Mouse (Mus musculus) neural tube, embryonic 11.5 days (tissue): Measurements from ENCODE around the gene Gm20388. TPM values are rescaled to one million over a fixed set of nuclear protein-coding genes. Genes with fewer than 3 reads are reported as not detected.

ENCODE experiments used
- ATAC-seq: fragments of 200-750 bp; cut with Nextera tagmentation; 2 replicates; pipeline ENCODE4 v1.8.0; 2017; ENCODE audit warnings: moderate number of reproducible peaks, mild to moderate bottlenecking, moderate TSS enrichment, moderate library complexity; ENCODE audit not compliant: insufficient read depth, low FRiP score, low TSS enrichment
- DNase-seq: peaks from one replicate; pipeline ENCODE4 v3.0.0-alpha.2; 2015; ENCODE audit warnings: low spot score
- H3K27ac ChIP-seq: fragments of 300-500 bp; sonication (generic); 2 replicates; pipeline ENCODE4 v1.5.1; 2014; ENCODE audit warnings: low read depth, mild to moderate bottlenecking, low read length
- H3K27me3 ChIP-seq: fragments of 300-500 bp; sonication (generic); 2 replicates; pipeline ENCODE4 v1.6.1; 2014; ENCODE audit warnings: mild to moderate bottlenecking, low read length, mixed read lengths; ENCODE audit not compliant: control insufficient read depth, insufficient read depth
- H3K36me3 ChIP-seq: fragments of 300-500 bp; sonication (generic); 2 replicates; pipeline ENCODE4 v1.6.1; 2014; ENCODE audit warnings: mild to moderate bottlenecking, low read length, moderate library complexity, mixed read lengths; ENCODE audit not compliant: control insufficient read depth, insufficient read depth
- H3K4me1 ChIP-seq: fragments of 300-500 bp; sonication (generic); 2 replicates; pipeline ENCODE4 v1.6.1; 2014; ENCODE audit warnings: low read length, mixed read lengths; ENCODE audit not compliant: control insufficient read depth, insufficient read depth
- H3K4me2 ChIP-seq: fragments of 300-500 bp; sonication (generic); 2 replicates; pipeline ENCODE4 v1.6.1; 2014; ENCODE audit warnings: low read depth, mild to moderate bottlenecking, moderate library complexity
- H3K4me3 ChIP-seq: fragments of 300-500 bp; sonication (generic); 2 replicates; pipeline ENCODE4 v1.5.1; 2014; ENCODE audit warnings: low read depth, low read length
- H3K9ac ChIP-seq: fragments of 300-500 bp; sonication (generic); 2 replicates; pipeline ENCODE4 v1.6.1; 2014; ENCODE audit warnings: mild to moderate bottlenecking, low read length
- H3K9me3 ChIP-seq: fragments of 300-500 bp; sonication (generic); 2 replicates; pipeline ENCODE4 v1.6.1; 2016; ENCODE audit warnings: low read length; ENCODE audit not compliant: control insufficient read depth
- WGBS: fragments of 180-500 bp; shearing (Covaris S2); extraction: QIAGEN DNeasy Blood & Tissue Kit; methylation state at CpG from one replicate; pipeline ENCODE4 v1.1.7; 2014; 5-methylcytosine and 5-hydroxymethylcytosine counted together
- polyA plus RNA-seq: library from polyadenylated mRNA; unstranded; fragments of >200 nt; fragmentation: Nextera tagmentation; extraction: Ambion mirVana; gene quantifications from 2 replicates; pipeline ENCODE4 v1.2.1, GENCODE M21; 2014

Gene Gm20388
- polyA plus RNA-seq, 1 experiment from 2014 or later, result not detected

- H3K4me1 ChIP-seq, result no peaks in the 10 kb centered on the region
- no peak overlapping the region for H3K9ac ChIP-seq
- DNase-seq (no peak), ATAC-seq (no peak)
- H3K27me3 ChIP-seq, result no peaks in the 10 kb centered on the region
- WGBS, result 65% methylated on average over 15 of the region's 15 CpGs
- no peaks in the 10 kb centered on the region for H3K36me3 ChIP-seq
- no peak overlapping the region for H3K4me2 ChIP-seq
- no peak overlapping the region for H3K27ac ChIP-seq
- no peak overlapping the region for H3K4me3 ChIP-seq
- no peaks in the 10 kb centered on the region for H3K9me3 ChIP-seq
These were observed 2136.7 kb downstream of the Gm20388 start for GRCm38 (mm10) chr8:122047206-122047870.

GRCm38 (mm10) chr8:122049266-122049665, 2138.6 kb downstream of the Gm20388 start:
- no peaks in the 10 kb centered on the region for H3K27me3 ChIP-seq
- DNase-seq, result no peak
- H3K4me3 ChIP-seq, result no peak overlapping the region
- H3K9ac ChIP-seq, result no peak overlapping the region
- H3K4me1 ChIP-seq, result no peaks in the 10 kb centered on the region
- no peak overlapping the region for H3K27ac ChIP-seq
- H3K4me2 ChIP-seq, result no peak overlapping the region
- no peaks in the 10 kb centered on the region for H3K36me3 ChIP-seq
- ATAC-seq, result no peak
- no peaks in the 10 kb centered on the region for H3K9me3 ChIP-seq
- 89% methylated on average over 4 of the region's 4 CpGs for WGBS

DNA sequence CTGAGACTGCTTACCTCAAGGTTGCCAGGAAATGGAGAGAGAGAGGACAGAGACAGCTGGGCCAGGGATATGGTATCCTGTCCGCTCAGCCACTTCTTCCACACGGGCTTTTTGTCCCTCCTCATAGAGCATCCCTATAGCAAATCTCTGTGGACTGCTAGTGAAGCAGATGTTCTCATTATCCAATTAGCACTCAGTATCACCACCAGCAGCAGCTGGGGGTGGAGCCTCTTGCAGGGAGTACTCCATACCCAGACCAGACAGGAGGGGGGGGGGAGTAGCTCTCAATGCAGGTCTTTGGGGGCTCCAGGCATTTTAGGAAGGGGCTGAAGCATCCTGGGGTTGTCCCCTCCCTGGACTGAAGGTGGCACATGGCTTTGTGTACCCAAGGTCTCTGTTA, 2139.3 kb downstream of the Gm20388 start:
- Histone ChIP-seq H3K4me1 (no peaks in the 10 kb centered on the region), H3K4me3 (no peak overlapping the region), H3K4me2 (no peak overlapping the region), H3K9me3 (no peaks in the 10 kb centered on the region), H3K9ac (no peak overlapping the region), H3K27ac (no peak overlapping the region), H3K27me3 (no peaks in the 10 kb centered on the region), H3K36me3 (no peaks in the 10 kb centered on the region)
- DNase-seq, result no peak
- WGBS, result 58% methylated on average over 2 of the region's 2 CpGs
- no peak for ATAC-seq

DNA sequence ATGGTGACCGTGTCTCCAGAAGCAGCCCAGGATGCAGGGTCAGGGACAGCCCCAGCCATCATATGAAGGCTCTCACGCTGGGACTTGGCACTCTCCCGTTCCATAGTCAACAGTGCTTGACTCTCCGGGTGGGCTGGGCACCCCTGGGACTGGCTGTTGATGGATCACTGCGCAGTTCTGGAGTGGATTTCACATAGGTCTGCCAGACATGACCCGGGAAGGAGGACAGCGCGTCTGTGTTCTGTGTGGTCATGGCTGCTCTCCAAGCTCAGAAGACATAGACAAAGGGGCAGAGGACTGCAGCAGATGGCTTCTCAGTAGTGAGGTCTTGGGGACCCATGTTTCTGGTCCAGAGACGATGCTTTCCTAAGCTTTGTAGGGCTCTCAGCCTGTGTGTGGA, 2140.0 kb downstream of the Gm20388 start:
- Histone ChIP-seq H3K4me2 (no peak overlapping the region), H3K27ac (no peak overlapping the region), H3K9ac (no peak overlapping the region), H3K4me1 (no peaks in the 10 kb centered on the region), H3K27me3 (no peaks in the 10 kb centered on the region), H3K4me3 (no peak overlapping the region), H3K9me3 (no peaks in the 10 kb centered on the region), H3K36me3 (no peaks in the 10 kb centered on the region)
- WGBS, result 94% methylated on average over 9 of the region's 9 CpGs
- ATAC-seq (no peak), DNase-seq (no peak)

- no peaks in the 10 kb centered on the region for H3K27me3 ChIP-seq
- no peak overlapping the region for H3K27ac ChIP-seq
- H3K4me2 ChIP-seq, result no peak overlapping the region
- H3K9me3 ChIP-seq, result no peaks in the 10 kb centered on the region
- H3K36me3 ChIP-seq, result no peaks in the 10 kb centered on the region
- 42% methylated on average over 10 of the region's 10 CpGs for WGBS
- no peaks in the 10 kb centered on the region for H3K4me1 ChIP-seq
- ATAC-seq (no peak), DNase-seq (peak; percentile 53)
- no peak overlapping the region for H3K4me3 ChIP-seq
- H3K9ac ChIP-seq, result no peak overlapping the region
These were observed 2144.7 kb downstream of the Gm20388 start for GRCm38 (mm10) chr8:122055321-122055720.

DNA sequence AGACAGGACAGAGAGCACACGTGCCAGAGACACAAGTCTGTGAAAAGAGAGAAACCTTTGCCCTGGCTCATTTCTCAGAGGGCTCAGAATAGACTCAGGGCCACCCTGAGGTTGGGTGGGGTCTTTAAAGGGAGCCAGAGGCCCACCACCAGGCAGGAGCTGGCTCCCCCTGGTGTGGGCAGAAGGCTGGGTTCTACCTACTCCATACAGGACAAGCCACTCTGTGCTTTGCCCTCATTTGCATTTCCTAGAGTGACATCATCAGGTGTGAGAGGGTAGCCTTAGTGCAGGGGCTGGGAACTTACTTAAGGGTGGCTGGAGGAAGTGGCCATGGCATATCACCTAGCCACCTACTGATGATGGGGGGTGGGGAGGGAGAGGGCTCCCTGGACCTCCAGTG, 2145.5 kb downstream of the Gm20388 start:
- WGBS, result 45% methylated on average over 1 of the region's 1 CpGs
- H3K4me3 ChIP-seq, result no peak overlapping the region
- H3K27ac ChIP-seq, result no peak overlapping the region
- H3K9me3 ChIP-seq, result no peaks in the 10 kb centered on the region
- no peaks in the 10 kb centered on the region for H3K27me3 ChIP-seq
- DNase-seq (no peak), ATAC-seq (no peak)
- H3K9ac ChIP-seq, result no peak overlapping the region
- H3K4me2 ChIP-seq, result no peak overlapping the region
- no peaks in the 10 kb centered on the region for H3K4me1 ChIP-seq
- H3K36me3 ChIP-seq, result no peaks in the 10 kb centered on the region

GRCm38 (mm10) chr8:122056882-122057281, 2146.2 kb downstream of the Gm20388 start:
- ATAC-seq, result no peak
- no peak overlapping the region for H3K4me3 ChIP-seq
- 71% methylated on average over 7 of the region's 7 CpGs for WGBS
- no peaks in the 10 kb centered on the region for H3K9me3 ChIP-seq
- H3K4me1 ChIP-seq, result no peaks in the 10 kb centered on the region
- no peaks in the 10 kb centered on the region for H3K36me3 ChIP-seq
- no peaks in the 10 kb centered on the region for H3K27me3 ChIP-seq
- no peak overlapping the region for H3K4me2 ChIP-seq
- no peak for DNase-seq
- no peak overlapping the region for H3K9ac ChIP-seq
- H3K27ac ChIP-seq, result no peak overlapping the region

DNA sequence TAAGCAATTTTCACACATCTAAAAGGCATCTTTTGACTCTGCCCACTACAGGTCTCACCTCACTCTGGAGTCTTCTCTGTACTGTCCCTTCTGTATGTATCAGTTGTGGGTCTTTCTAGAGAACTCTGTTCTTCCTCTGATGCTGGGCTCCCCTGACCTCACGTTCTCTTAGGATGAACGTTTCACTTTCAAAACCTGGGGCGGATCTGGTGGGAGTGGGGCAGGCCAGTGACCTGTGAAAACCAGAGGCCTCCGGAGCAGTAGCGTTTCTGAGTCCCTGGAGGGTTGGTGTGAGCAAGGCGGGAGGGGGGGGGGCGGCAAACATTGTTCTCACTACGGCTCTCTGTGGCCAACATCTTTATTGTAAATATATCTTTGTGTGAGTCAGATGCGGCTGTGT, 2147.9 kb downstream of the Gm20388 start:
- no peaks in the 10 kb centered on the region for H3K9me3 ChIP-seq
- H3K36me3 ChIP-seq, result no peaks in the 10 kb centered on the region
- no peak overlapping the region for H3K4me2 ChIP-seq
- WGBS, result 62% methylated on average over 9 of the region's 9 CpGs
- no peak for DNase-seq
- no peak for ATAC-seq
- H3K27ac ChIP-seq, result no peak overlapping the region
- H3K4me3 ChIP-seq, result no peak overlapping the region
- no peaks in the 10 kb centered on the region for H3K4me1 ChIP-seq
- no peak overlapping the region for H3K9ac ChIP-seq
- H3K27me3 ChIP-seq, result no peaks in the 10 kb centered on the region

GRCm38 (mm10) chr8:122058951-122059350, 2148.3 kb downstream of the Gm20388 start:
- H3K4me1 ChIP-seq, result no peaks in the 10 kb centered on the region
- no peak overlapping the region for H3K27ac ChIP-seq
- WGBS, result 87% methylated on average over 8 of the region's 8 CpGs
- H3K36me3 ChIP-seq, result no peaks in the 10 kb centered on the region
- H3K9ac ChIP-seq, result no peak overlapping the region
- no peak for DNase-seq
- no peaks in the 10 kb centered on the region for H3K27me3 ChIP-seq
- ATAC-seq, result no peak
- H3K4me3 ChIP-seq, result no peak overlapping the region
- no peak overlapping the region for H3K4me2 ChIP-seq
- H3K9me3 ChIP-seq, result no peaks in the 10 kb centered on the region
